Mouse (Mus musculus) kidney, embryonic 14.5 days (tissue): Measurements from ENCODE around the gene Fam198b. TPM values are rescaled to one million over a fixed set of nuclear protein-coding genes. Genes with fewer than 3 reads are reported as not detected.
A peak's percentile ranks its signal among the peaks of the same experiment; 100 is the strongest.

Experiments
- ATAC-seq: fragments of 200-750 bp; cut with Nextera tagmentation; 2 replicates; pipeline ENCODE4 v1.8.0; 2017; ENCODE audit warnings: moderate number of reproducible peaks, mild to moderate bottlenecking, moderate TSS enrichment, moderate library complexity; ENCODE audit not compliant: low FRiP score, low TSS enrichment
- H3K27ac ChIP-seq: fragments of 300-500 bp; sonication (generic); 2 replicates; pipeline ENCODE4 v1.5.1; 2014; ENCODE audit warnings: low read depth, mild to moderate bottlenecking, low read length, moderate library complexity, mixed read lengths
- H3K27me3 ChIP-seq: fragments of 300-500 bp; sonication (generic); 2 replicates; pipeline ENCODE4 v1.6.1; 2014; ENCODE audit warnings: mild to moderate bottlenecking, low read length; ENCODE audit not compliant: control insufficient read depth, insufficient read depth
- H3K36me3 ChIP-seq: fragments of 300-500 bp; sonication (generic); 2 replicates; pipeline ENCODE4 v1.6.1; 2014; ENCODE audit warnings: low read length, mixed read lengths; ENCODE audit not compliant: control insufficient read depth, insufficient read depth
- H3K4me1 ChIP-seq: fragments of 300-500 bp; sonication (generic); 2 replicates; pipeline ENCODE4 v1.6.1; 2014; ENCODE audit warnings: low read length, mixed read lengths; ENCODE audit not compliant: control insufficient read depth, insufficient read depth
- H3K4me2 ChIP-seq: fragments of 300-500 bp; sonication (generic); replicated peaks from 2 replicates; pipeline ENCODE4 v1.6.1; 2014; ENCODE audit warnings: low read depth, mild to moderate bottlenecking, low read length
- H3K4me3 ChIP-seq: fragments of 300-500 bp; sonication (generic); 2 replicates; pipeline ENCODE4 v1.5.1; 2014; ENCODE audit warnings: mild to moderate bottlenecking, low read length
- H3K9ac ChIP-seq: fragments of 300-500 bp; sonication (generic); 2 replicates; pipeline ENCODE4 v1.6.1; 2014; ENCODE audit warnings: low read depth, mild to moderate bottlenecking, low read length, moderate library complexity
- H3K9me3 ChIP-seq: fragments of 300-500 bp; sonication (generic); 2 replicates; pipeline ENCODE4 v1.6.1; 2016; ENCODE audit warnings: low read length; ENCODE audit not compliant: control insufficient read depth
- WGBS: fragments of 180-500 bp; shearing (Covaris S2); extraction: QIAGEN DNeasy Blood & Tissue Kit; methylation state at CpG from one replicate; pipeline ENCODE4 v1.1.7; 2014; 5-methylcytosine and 5-hydroxymethylcytosine counted together
- polyA plus RNA-seq: library from polyadenylated mRNA; unstranded; fragments of >200 nt; fragmentation: Nextera tagmentation; extraction: Ambion mirVana; gene quantifications from 2 replicates; pipeline ENCODE4 v1.2.1, GENCODE M21; 2014

Gene Fam198b
- polyA plus RNA-seq, 1 experiment from 2014 or later: 10.7 TPM

DNA sequence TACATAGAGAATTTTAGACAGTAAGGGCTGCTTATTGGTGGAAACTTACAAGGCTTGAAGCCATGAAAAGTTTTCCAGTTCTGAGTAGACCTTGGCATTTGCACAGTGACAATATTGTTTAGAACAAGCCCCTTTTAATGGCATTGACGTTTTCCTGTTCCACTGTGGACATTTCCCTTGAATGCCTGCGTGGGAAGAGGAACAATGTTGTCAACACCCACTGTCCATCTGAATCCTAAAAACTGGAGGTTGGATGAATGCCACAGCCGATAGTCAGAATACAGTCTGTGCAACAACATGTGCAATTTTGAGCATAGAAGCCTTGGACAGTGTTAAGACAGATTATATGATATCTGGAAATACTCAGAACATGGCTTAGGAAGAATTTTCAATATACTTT lies 92.5 kb downstream of the Fam198b start:
- Histone ChIP-seq H3K4me2 (no peak overlapping the region), H3K4me1 (no peaks in the 10 kb centered on the region), H3K4me3 (no peak overlapping the region), H3K9ac (no peak overlapping the region), H3K9me3 (no peaks in the 10 kb centered on the region), H3K36me3 (no peaks in the 10 kb centered on the region), H3K27me3 (no peaks in the 10 kb centered on the region), H3K27ac (no peak overlapping the region)
- no peak for ATAC-seq
- WGBS: 53% methylated on average over 3 of the region's 3 CpGs

DNA sequence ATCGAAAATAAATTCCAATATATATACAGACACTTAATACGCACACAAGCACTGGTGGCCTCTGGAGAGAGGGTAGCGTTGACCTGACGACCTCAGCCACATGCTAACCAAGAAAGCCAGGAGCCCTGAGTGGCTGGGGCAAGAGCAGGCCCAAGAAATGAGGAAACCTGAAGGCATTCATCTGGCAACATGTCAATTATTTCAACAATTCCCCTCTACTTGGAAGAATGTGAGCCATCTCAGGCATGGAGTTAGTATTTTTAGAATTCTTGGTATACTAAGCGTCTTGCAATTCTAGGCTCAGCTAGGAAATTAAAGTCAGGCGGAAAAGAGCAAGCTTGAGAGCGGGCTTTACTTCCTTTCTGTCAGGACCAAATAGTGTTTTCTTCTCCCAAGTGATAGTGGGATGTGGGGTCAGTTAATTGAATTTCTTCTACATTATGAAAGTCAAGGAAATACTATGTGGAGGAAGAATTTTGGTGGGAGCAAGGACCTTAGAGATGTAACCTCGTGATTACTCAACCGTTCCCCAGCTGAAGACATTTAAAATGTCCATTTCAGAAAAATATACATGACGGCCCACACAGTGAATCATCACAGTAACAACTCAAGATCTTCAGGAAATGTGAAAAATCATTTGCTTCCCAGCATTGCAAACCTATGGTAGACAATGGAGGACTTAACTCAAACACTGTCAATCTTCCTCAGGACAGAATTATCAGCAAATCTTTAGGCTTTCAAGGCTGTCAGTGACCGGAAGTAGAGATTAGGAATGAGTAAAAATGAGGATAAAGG lies 93.5 kb downstream of the Fam198b start:
- H3K4me3 ChIP-seq: no peak overlapping the region
- ATAC-seq: 0 out of 2 replicates have a peak, but pooled peaks have one; percentile 24

DNA sequence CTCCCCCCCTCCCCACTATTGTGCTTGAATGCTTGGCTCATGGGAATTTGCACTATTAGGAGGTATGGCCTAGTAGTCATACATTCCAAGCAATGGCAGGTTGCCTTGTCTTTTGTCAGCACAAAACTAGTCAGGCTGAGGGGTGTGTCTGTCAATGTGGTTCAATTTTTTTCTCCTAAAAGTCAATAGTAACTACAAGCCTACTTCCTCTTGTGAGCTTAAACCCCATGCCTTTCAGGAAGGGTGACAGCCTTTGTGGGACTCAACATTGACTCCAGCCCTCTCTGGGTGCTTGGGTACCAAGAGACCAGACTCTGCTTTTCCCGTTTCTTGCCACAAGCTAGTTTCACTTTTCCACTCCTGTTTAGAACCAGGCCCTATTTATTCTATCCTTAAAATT lies 96.4 kb downstream of the Fam198b start:
- H3K9ac ChIP-seq: no peak overlapping the region
- H3K4me1 ChIP-seq: no peaks in the 10 kb centered on the region
- no peak overlapping the region for H3K4me2 ChIP-seq
- no peak overlapping the region for H3K4me3 ChIP-seq
- no peaks in the 10 kb centered on the region for H3K27me3 ChIP-seq
- H3K27ac ChIP-seq: no peak overlapping the region
- WGBS: 89% methylated on average over 1 of the region's 1 CpGs
- ATAC-seq: no peak
- no peaks in the 10 kb centered on the region for H3K36me3 ChIP-seq
- H3K9me3 ChIP-seq: no peaks in the 10 kb centered on the region

More for the DNA sequence above, 93.5 kb downstream of the Fam198b start:
- no peaks in the 10 kb centered on the region for H3K9me3 ChIP-seq
- no peaks in the 10 kb centered on the region for H3K36me3 ChIP-seq
- WGBS: 57% methylated on average over 11 of the region's 11 CpGs
- H3K27me3 ChIP-seq: no peaks in the 10 kb centered on the region
- peak overlapping the region; percentile 18; the same call in 1 of the 2 replicates for H3K27ac ChIP-seq
- H3K4me2 ChIP-seq: no peak overlapping the region
- H3K9ac ChIP-seq: no peak overlapping the region
- H3K4me1 ChIP-seq: no peaks in the 10 kb centered on the region

DNA sequence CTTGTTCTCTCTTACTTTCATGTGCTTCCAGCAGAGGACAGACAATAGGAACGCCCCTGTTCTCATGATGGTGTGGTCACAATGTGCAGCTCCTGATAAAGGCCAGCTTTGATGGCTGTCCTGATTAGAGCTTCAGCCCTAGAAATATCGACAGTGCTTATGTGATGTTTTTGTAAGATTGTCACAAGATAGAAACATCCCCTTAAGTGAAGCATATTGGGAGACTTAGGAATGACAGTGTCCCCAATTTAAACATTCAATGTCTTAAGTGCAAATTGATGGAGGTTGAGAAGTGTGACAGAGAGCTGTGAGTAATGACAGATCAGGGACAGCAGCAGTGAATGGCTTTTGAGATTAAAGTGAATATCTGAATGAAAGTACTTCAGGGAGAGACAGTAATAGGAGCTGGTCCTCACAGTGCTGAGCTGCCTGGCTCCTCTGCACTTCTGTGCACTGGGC lies 99.7 kb downstream of the Fam198b start:
- Histone ChIP-seq H3K4me2 (no peak overlapping the region), H3K9ac (no peak overlapping the region), H3K9me3 (no peaks in the 10 kb centered on the region), H3K4me1 (no peaks in the 10 kb centered on the region), H3K36me3 (no peaks in the 10 kb centered on the region), H3K4me3 (no peak overlapping the region), H3K27ac (no peak overlapping the region), H3K27me3 (no peaks in the 10 kb centered on the region)
- ATAC-seq: no peak
- WGBS: 74% methylated on average over 2 of the region's 2 CpGs

DNA sequence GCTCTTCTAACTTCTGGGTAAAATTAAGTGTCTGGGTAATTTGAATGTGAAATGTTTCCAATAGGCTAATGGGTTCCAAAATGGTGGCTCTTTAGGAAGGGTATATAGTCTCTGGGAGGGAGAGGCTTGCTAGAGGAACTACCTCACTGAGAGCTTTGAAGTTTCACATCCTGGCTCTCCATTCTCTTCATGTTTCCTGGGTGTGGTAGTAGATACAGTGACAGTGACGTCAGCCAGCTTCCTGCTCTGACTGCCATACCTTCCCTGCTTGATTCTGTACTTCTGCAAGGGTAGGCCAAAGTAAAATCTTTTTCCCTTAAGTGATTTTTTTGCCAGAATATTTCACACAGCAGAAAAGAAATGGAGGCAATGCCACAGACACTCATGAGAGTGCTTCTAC lies 100.2 kb downstream of the Fam198b start:
- H3K4me3 ChIP-seq: no peak overlapping the region
- H3K4me1 ChIP-seq: no peaks in the 10 kb centered on the region
- no peak overlapping the region for H3K4me2 ChIP-seq
- ATAC-seq: no peak
- H3K27ac ChIP-seq: no peak overlapping the region
- H3K9ac ChIP-seq: no peak overlapping the region
- 48% methylated on average over 1 of the region's 1 CpGs for WGBS
- H3K27me3 ChIP-seq: no peaks in the 10 kb centered on the region
- no peaks in the 10 kb centered on the region for H3K36me3 ChIP-seq
- H3K9me3 ChIP-seq: no peaks in the 10 kb centered on the region

DNA sequence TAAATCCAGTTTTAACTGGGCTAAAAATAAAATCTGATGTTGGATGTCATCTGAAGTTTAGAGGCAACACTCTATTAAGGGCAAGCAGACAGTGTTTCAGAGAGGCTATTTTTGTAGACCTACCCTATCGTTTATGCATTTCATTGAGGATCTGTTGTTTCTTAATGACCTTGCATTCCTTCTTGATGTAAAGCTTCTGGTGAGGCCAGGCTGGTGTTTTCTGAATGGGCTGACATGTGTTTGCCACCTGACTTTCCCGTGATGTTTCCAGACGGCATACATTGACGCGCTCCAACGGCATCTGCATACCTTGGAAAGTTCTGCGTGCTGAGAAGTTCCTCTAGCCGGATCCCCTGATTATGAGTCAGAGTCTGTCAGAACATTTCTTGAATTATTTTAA lies 104.9 kb downstream of the Fam198b start:
- H3K4me1 ChIP-seq: no peaks in the 10 kb centered on the region
- H3K4me2 ChIP-seq: no peak overlapping the region
- no peak for ATAC-seq
- H3K27ac ChIP-seq: no peak overlapping the region
- H3K9me3 ChIP-seq: no peaks in the 10 kb centered on the region
- H3K27me3 ChIP-seq: no peaks in the 10 kb centered on the region
- H3K9ac ChIP-seq: no peak overlapping the region
- WGBS: 65% methylated on average over 8 of the region's 8 CpGs
- H3K36me3 ChIP-seq: no peaks in the 10 kb centered on the region
- H3K4me3 ChIP-seq: no peak overlapping the region

DNA sequence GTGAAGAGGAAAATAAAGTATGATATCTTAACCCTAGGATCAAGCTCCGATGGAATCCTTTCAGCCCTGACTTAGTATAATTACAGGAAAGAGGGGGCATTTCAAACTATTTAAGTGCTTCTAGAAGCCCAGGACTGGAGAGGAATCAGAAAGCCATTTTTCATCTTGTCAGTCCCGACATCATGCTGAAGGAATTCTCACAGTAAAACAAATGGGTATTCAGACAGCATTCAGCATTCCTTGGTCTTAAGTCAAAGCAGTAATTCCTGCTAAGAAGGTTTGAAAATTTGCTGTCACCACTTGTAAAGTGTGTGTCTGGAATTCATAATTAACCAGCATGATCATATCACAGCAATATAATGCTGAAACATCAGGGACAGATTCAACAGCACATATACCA lies 105.6 kb downstream of the Fam198b start:
- Histone ChIP-seq H3K9me3 (no peaks in the 10 kb centered on the region), H3K4me3 (no peak overlapping the region), H3K4me1 (no peaks in the 10 kb centered on the region), H3K27ac (no peak overlapping the region), H3K36me3 (no peaks in the 10 kb centered on the region), H3K4me2 (no peak overlapping the region), H3K9ac (no peak overlapping the region), H3K27me3 (no peaks in the 10 kb centered on the region)
- 40% methylated on average over 2 of the region's 2 CpGs for WGBS
- ATAC-seq: no peak

DNA sequence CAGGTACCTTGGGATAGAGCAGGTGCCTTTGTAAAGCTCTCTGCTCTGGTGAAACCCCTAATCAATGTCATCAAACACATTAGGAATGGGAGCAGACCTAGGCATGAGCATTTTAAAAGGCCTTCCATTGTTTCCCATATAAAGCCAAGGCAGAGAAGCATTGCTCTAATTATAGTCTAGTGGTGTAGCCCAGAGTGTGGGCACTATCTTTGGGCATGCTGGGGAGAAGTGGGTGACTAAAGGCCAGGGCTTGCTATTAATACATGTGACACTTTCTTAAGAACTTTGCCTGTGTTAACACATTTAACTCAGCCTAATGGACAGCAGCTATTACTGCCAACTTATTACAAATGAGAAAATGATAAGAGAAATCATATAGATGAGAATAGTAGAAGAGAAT lies 106.1 kb downstream of the Fam198b start:
- Histone ChIP-seq H3K4me2 (no peak overlapping the region), H3K9ac (no peak overlapping the region), H3K27me3 (no peaks in the 10 kb centered on the region), H3K27ac (no peak overlapping the region), H3K36me3 (no peaks in the 10 kb centered on the region), H3K4me3 (no peak overlapping the region), H3K9me3 (no peaks in the 10 kb centered on the region), H3K4me1 (no peaks in the 10 kb centered on the region)
- ATAC-seq: no peak

DNA sequence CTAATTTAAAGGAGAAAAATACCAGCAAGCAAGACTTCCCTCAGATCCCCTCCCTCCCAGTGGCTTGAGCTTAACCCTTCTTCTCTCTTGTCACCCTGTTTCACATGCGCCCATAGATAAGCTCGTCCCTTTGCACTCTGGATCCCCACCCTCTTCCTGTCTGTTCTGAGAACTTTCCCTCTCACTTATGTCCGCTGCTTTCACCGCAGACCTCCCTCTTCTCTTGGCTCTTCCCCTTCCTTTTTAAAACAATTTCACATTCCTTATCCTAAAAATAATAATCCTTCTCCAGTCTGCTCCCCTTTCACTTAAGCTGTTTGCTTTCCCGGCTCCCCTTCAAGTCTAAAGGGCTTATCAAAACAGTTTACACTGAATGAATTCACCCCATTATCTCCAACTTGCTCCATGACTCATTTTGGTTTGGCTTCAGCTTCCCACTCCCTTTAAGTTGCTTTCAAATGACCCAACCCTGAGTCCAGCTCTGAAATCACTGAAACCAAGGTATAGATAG lies 109.8 kb downstream of the Fam198b start:
- Histone ChIP-seq H3K27ac (peak overlapping the region; percentile 38; the same call in 1 of the 2 replicates), H3K4me2 (no peak overlapping the region), H3K4me3 (no peak overlapping the region), H3K9me3 (no peaks in the 10 kb centered on the region), H3K4me1 (no peaks in the 10 kb centered on the region), H3K9ac (no peak overlapping the region), H3K36me3 (no peaks in the 10 kb centered on the region), H3K27me3 (no peaks in the 10 kb centered on the region)
- 48% methylated on average over 5 of the region's 5 CpGs for WGBS
- ATAC-seq: peak; percentile 55; the same call in 1 of the 2 replicates
